Mouse (Mus musculus): ENCODE data around the gene Nif3l1. TPM values are rescaled to one million over a fixed set of nuclear protein-coding genes. Genes with fewer than 3 reads are reported as not detected.

Gene Nif3l1
- total and polyA plus RNA-seq, 3 experiments = 34.5 to 107 (median 39.6) TPM

GRCm38 (mm10) chr1:58410198-58410588, 34.8 kb upstream of the Nif3l1 start:
- DNase-seq (ENCODE audit: extremely low read depth) = no peak
- dilution Hi-C loops (cut with MboI; ENCODE audit: extremely low pct_ligation_motif_present, extremely low pct_unique_long_range_greater_than_20kb, low sequenced_read_pairs) (no loop called here), in situ Hi-C loops (cut with MboI; ENCODE audit: low pct_ligation_motif_present, low pct_unique_long_range_greater_than_20kb, low sequenced_read_pairs) (no loop called here)
- Histone ChIP-seq H3K27ac (ENCODE audit: insufficient read depth, low read depth) (no peak overlapping the region), H3K4me2 (ENCODE audit: insufficient read depth, low read depth, poor library complexity, severe bottlenecking) (no peak overlapping the region), H3K36me3 (replicated peaks in 1 of 2; ENCODE audit: control insufficient read depth in 1 of 2, insufficient read depth in 1 of 2, low read length in 1 of 2) (peaks cover 55 to 76% of the 10 kb centered on the region in 2 experiments), H3K4me3 (replicated peaks in 1 of 3; ENCODE audit: low read depth in 2 of 3, low read length in 2 of 3, poor library complexity in 1 of 3) (no peak overlapping the region), H3K9me3 (replicated peaks; ENCODE audit: low read length) (no peaks in the 10 kb centered on the region), H3K27me3 (replicated peaks) (no peaks in the 10 kb centered on the region), H3K9ac (ENCODE audit: insufficient read depth, low read depth) (no peak overlapping the region), H3K79me2 (replicated peaks; ENCODE audit: control insufficient read depth, extremely low read depth, insufficient read depth, poor library complexity, severe bottlenecking) (peaks cover 2% of the 10 kb centered on the region), H3K4me1 (ENCODE audit: control insufficient read depth in 1 of 2, insufficient read depth in 2 of 2) (no peaks in the 10 kb centered on the region)
- TF ChIP-seq POLR2AphosphoS2 (IDR thresholded peaks at IDR 0.05; ENCODE audit: low read depth, low read length) = peak; percentile 63
- no peak for TF ChIP-seq CTCF (conservative IDR thresholded peaks at IDR 0.05 in 1 of 2, IDR thresholded peaks at IDR 0.05 in 1 of 2; ENCODE audit: low read depth in 2 of 2, low read length in 2 of 2)

- no peak overlapping the region for H3K27ac ChIP-seq (ENCODE audit: insufficient read depth, low read depth)
- peaks cover 55 to 79% of the 10 kb centered on the region in 2 experiments for H3K36me3 ChIP-seq (replicated peaks in 1 of 2; ENCODE audit: control insufficient read depth in 1 of 2, insufficient read depth in 1 of 2, low read length in 1 of 2)
- H3K79me2 ChIP-seq (replicated peaks; ENCODE audit: control insufficient read depth, extremely low read depth, insufficient read depth, poor library complexity, severe bottlenecking) = peaks cover 6% of the 10 kb centered on the region
- dilution Hi-C loops (cut with MboI; ENCODE audit: extremely low pct_ligation_motif_present, extremely low pct_unique_long_range_greater_than_20kb, low sequenced_read_pairs) = no loop called here
- H3K4me1 ChIP-seq (ENCODE audit: control insufficient read depth in 1 of 2, insufficient read depth in 2 of 2) = no peaks in the 10 kb centered on the region
- no peak overlapping the region for H3K4me3 ChIP-seq (replicated peaks in 1 of 3; ENCODE audit: low read depth in 2 of 3, low read length in 2 of 3, poor library complexity in 1 of 3)
- no peak overlapping the region for H3K9ac ChIP-seq (ENCODE audit: insufficient read depth, low read depth)
- H3K4me2 ChIP-seq (ENCODE audit: insufficient read depth, low read depth, poor library complexity, severe bottlenecking) = no peak overlapping the region
- no peaks in the 10 kb centered on the region for H3K9me3 ChIP-seq (replicated peaks; ENCODE audit: low read length)
- no peak for TF ChIP-seq CHD1 (IDR thresholded peaks at IDR 0.05; ENCODE audit: low read depth, low read length)
- no peak for TF ChIP-seq SMC3 (IDR thresholded peaks at IDR 0.05; ENCODE audit: low read depth, low read length)
- TF ChIP-seq POLR2A (IDR thresholded peaks at IDR 0.05; ENCODE audit: low read depth, low read length) = peak; percentile 19; the same call in 1 of the 2 replicates
- no peak for TF ChIP-seq UBTF (IDR thresholded peaks at IDR 0.05; ENCODE audit: low read depth, low read length)
- TF ChIP-seq KAT2A (IDR thresholded peaks at IDR 0.05; ENCODE audit: insufficient replicate concordance, low read length) = no peak
- no peak for TF ChIP-seq HCFC1 (IDR thresholded peaks at IDR 0.05; ENCODE audit: low read depth, low read length)
- TF ChIP-seq ZC3H11A (IDR thresholded peaks at IDR 0.05; ENCODE audit: low read depth, low read length) = no peak
- no peak for TF ChIP-seq IRF4 (IDR thresholded peaks at IDR 0.05; ENCODE audit: low read depth, low read length)
- no peak for TF ChIP-seq JUN (IDR thresholded peaks at IDR 0.05; ENCODE audit: insufficient read depth, low read depth, low read length)
- no peak for DNase-seq (ENCODE audit: extremely low read depth)
- H3K27me3 ChIP-seq (replicated peaks) = no peaks in the 10 kb centered on the region
- in situ Hi-C loops (cut with MboI; ENCODE audit: low pct_ligation_motif_present, low pct_unique_long_range_greater_than_20kb, low sequenced_read_pairs) = no loop called here
These were observed 34.2 kb upstream of the Nif3l1 start for GRCm38 (mm10) chr1:58410776-58411175.

- no peak overlapping the region; the same call in 1 of the 2 replicates for H3K27ac ChIP-seq (ENCODE audit: insufficient read depth, low read depth)
- no peak overlapping the region for H3K4me2 ChIP-seq (ENCODE audit: insufficient read depth, low read depth, poor library complexity, severe bottlenecking)
- peaks cover 0 to 22% of the 10 kb centered on the region in 2 experiments; a peak in 1 of 4 replicates for H3K4me1 ChIP-seq (ENCODE audit: control insufficient read depth in 1 of 2, insufficient read depth in 2 of 2)
- dilution Hi-C loops (cut with MboI; ENCODE audit: extremely low pct_ligation_motif_present, extremely low pct_unique_long_range_greater_than_20kb, low sequenced_read_pairs) (no loop called here), in situ Hi-C loops (cut with MboI; ENCODE audit: low pct_ligation_motif_present, low pct_unique_long_range_greater_than_20kb, low sequenced_read_pairs) (no loop called here)
- H3K9me3 ChIP-seq (replicated peaks; ENCODE audit: low read length) = no peaks in the 10 kb centered on the region
- DNase-seq (ENCODE audit: extremely low read depth) = no peak
- TF ChIP-seq MYC (IDR thresholded peaks at IDR 0.05; ENCODE audit: low read depth, low read length) (peak; percentile 51; the same call in 1 of the 2 replicates), CTCF (conservative IDR thresholded peaks at IDR 0.05 in 1 of 2, IDR thresholded peaks at IDR 0.05 in 1 of 2; ENCODE audit: low read depth in 2 of 2, low read length in 2 of 2) (peak in 1 of 2 experiments; percentile 30; a peak in 2 of 4 replicates), ZNF384 (IDR thresholded peaks at IDR 0.05; ENCODE audit: low read depth, low read length) (0 out of 2 replicates have a peak, but pooled peaks have one; percentile 29), TBP (conservative IDR thresholded peaks at IDR 0.05; ENCODE audit: low read depth, low read length) (no peak), RCOR1 (conservative IDR thresholded peaks at IDR 0.05; ENCODE audit: low read depth, low read length) (no peak)
- H3K9ac ChIP-seq (ENCODE audit: insufficient read depth, low read depth) = no peak overlapping the region
- H3K27me3 ChIP-seq (replicated peaks) = no peaks in the 10 kb centered on the region
- peaks cover 76 to 94% of the 10 kb centered on the region in 2 experiments for H3K36me3 ChIP-seq (replicated peaks in 1 of 2; ENCODE audit: control insufficient read depth in 1 of 2, insufficient read depth in 1 of 2, low read length in 1 of 2)
- H3K4me3 ChIP-seq (replicated peaks in 1 of 3; ENCODE audit: low read depth in 2 of 3, low read length in 2 of 3, poor library complexity in 1 of 3) = no peak overlapping the region
- H3K79me2 ChIP-seq (replicated peaks; ENCODE audit: control insufficient read depth, extremely low read depth, insufficient read depth, poor library complexity, severe bottlenecking) = peaks cover 43% of the 10 kb centered on the region
These were observed 29.5 kb upstream of the Nif3l1 start for GRCm38 (mm10) chr1:58415442-58415841.
